Mouse (Mus musculus): ENCODE measurements around the gene Kirrel2. TPM values are rescaled to one million over a fixed set of nuclear protein-coding genes. Genes with fewer than 3 reads are reported as not detected.

Gene Kirrel2
- polyA plus RNA-seq, 1 experiment from 2014 or later, result 0.17 TPM

GRCm38 (mm10) chr7:30474999-30475398 lies 17.5 kb upstream of the Kirrel2 start:
- no peak for ATAC-seq (ENCODE audit: insufficient number of reproducible peaks, insufficient read depth, low FRiP score, low TSS enrichment, low read depth)
- H3K27me3 ChIP-seq, result peaks cover 14% of the 10 kb centered on the region
- no peak overlapping the region for H3K4me3 ChIP-seq
- no peak overlapping the region for H3K27ac ChIP-seq
- no peaks in the 10 kb centered on the region for H3K36me3 ChIP-seq
- H3K9ac ChIP-seq, result no peak overlapping the region
- no peaks in the 10 kb centered on the region for H3K9me3 ChIP-seq
- 77% methylated on average over 4 of the region's 4 CpGs for WGBS
- peaks cover 5% of the 10 kb centered on the region; the same call in 1 of the 2 replicates for H3K4me1 ChIP-seq
- no peak overlapping the region for H3K4me2 ChIP-seq

GRCm38 (mm10) chr7:30472411-30472810 lies 14.9 kb upstream of the Kirrel2 start:
- Histone ChIP-seq H3K4me1 (peaks cover 1% of the 10 kb centered on the region; the same call in 1 of the 2 replicates), H3K27me3 (peaks cover 15% of the 10 kb centered on the region), H3K36me3 (no peaks in the 10 kb centered on the region), H3K27ac (no peak overlapping the region), H3K9ac (no peak overlapping the region), H3K4me3 (no peak overlapping the region), H3K4me2 (no peak overlapping the region), H3K9me3 (no peaks in the 10 kb centered on the region)
- 44% methylated on average over 5 of the region's 5 CpGs for WGBS
- ATAC-seq (ENCODE audit: insufficient number of reproducible peaks, insufficient read depth, low FRiP score, low TSS enrichment, low read depth), result no peak

GRCm38 (mm10) chr7:30464816-30465300 lies 7.4 kb upstream of the Kirrel2 start:
- H3K27ac ChIP-seq, result no peak overlapping the region
- H3K36me3 ChIP-seq, result no peaks in the 10 kb centered on the region
- peaks cover 6% of the 10 kb centered on the region; the same call in 1 of the 2 replicates for H3K4me1 ChIP-seq
- H3K9me3 ChIP-seq, result no peaks in the 10 kb centered on the region
- H3K27me3 ChIP-seq, result peaks cover 90% of the 10 kb centered on the region
- ATAC-seq (ENCODE audit: insufficient number of reproducible peaks, insufficient read depth, low FRiP score, low TSS enrichment, low read depth), result no peak
- no peak overlapping the region for H3K4me2 ChIP-seq
- no peak overlapping the region for H3K4me3 ChIP-seq
- 11% methylated on average over 6 of the region's 6 CpGs for WGBS
- H3K9ac ChIP-seq, result no peak overlapping the region

GRCm38 (mm10) chr7:30463996-30464395 lies 6.5 kb upstream of the Kirrel2 start:
- Histone ChIP-seq H3K9ac (no peak overlapping the region), H3K4me3 (no peak overlapping the region), H3K4me2 (no peak overlapping the region), H3K36me3 (no peaks in the 10 kb centered on the region), H3K27ac (no peak overlapping the region), H3K9me3 (no peaks in the 10 kb centered on the region), H3K27me3 (peaks cover 97% of the 10 kb centered on the region), H3K4me1 (peaks cover 6% of the 10 kb centered on the region; the same call in 1 of the 2 replicates)
- no peak for ATAC-seq (ENCODE audit: insufficient number of reproducible peaks, insufficient read depth, low FRiP score, low TSS enrichment, low read depth)
- 14% methylated on average over 4 of the region's 4 CpGs for WGBS

- H3K9ac ChIP-seq, result no peak overlapping the region
- no peak overlapping the region for H3K4me2 ChIP-seq
- H3K27me3 ChIP-seq, result peaks cover 100% of the 10 kb centered on the region
- no peak overlapping the region for H3K27ac ChIP-seq
- H3K4me1 ChIP-seq, result peaks cover 6% of the 10 kb centered on the region; the same call in 1 of the 2 replicates
- H3K4me3 ChIP-seq, result no peak overlapping the region
- H3K9me3 ChIP-seq, result no peaks in the 10 kb centered on the region
- H3K36me3 ChIP-seq, result no peaks in the 10 kb centered on the region
- ATAC-seq (ENCODE audit: insufficient number of reproducible peaks, insufficient read depth, low FRiP score, low TSS enrichment, low read depth), result no peak
- 25% methylated on average over 6 of the region's 7 CpGs for WGBS
Observed at GRCm38 (mm10) chr7:30463568-30463967, 6.1 kb upstream of the Kirrel2 start.

GRCm38 (mm10) chr7:30459484-30459883 lies 2.0 kb upstream of the Kirrel2 start:
- no peak for ATAC-seq (ENCODE audit: insufficient number of reproducible peaks, insufficient read depth, low FRiP score, low TSS enrichment, low read depth)
- WGBS, result 33% methylated on average over 6 of the region's 6 CpGs

GRCm38 (mm10) chr7:30456911-30457628 lies 420 bp downstream of the Kirrel2 start:
- under 1% methylated on average over 31 of the region's 31 CpGs for WGBS
- Histone ChIP-seq H3K36me3 (no peaks in the 10 kb centered on the region), H3K4me1 (peaks cover 23% of the 10 kb centered on the region), H3K27ac (no peak overlapping the region), H3K27me3 (peaks cover 99% of the 10 kb centered on the region), H3K4me3 (peak overlapping the region; percentile 23; the same call in 1 of the 2 replicates), H3K9ac (peak overlapping the region; percentile 37; the same call in 1 of the 2 replicates), H3K4me2 (peak overlapping the region; percentile 45), H3K9me3 (no peaks in the 10 kb centered on the region)
- no peak for ATAC-seq (ENCODE audit: insufficient number of reproducible peaks, insufficient read depth, low FRiP score, low TSS enrichment, low read depth)

More at GRCm38 (mm10) chr7:30459484-30459883, 2.0 kb upstream of the Kirrel2 start:
- H3K9ac ChIP-seq, result no peak overlapping the region
- peaks cover 19% of the 10 kb centered on the region for H3K4me1 ChIP-seq
- H3K4me3 ChIP-seq, result no peak overlapping the region
- H3K4me2 ChIP-seq, result no peak overlapping the region
- H3K27me3 ChIP-seq, result peaks cover 100% of the 10 kb centered on the region
- H3K36me3 ChIP-seq, result no peaks in the 10 kb centered on the region
- no peaks in the 10 kb centered on the region for H3K9me3 ChIP-seq
- no peak overlapping the region for H3K27ac ChIP-seq

- under 1% methylated on average over 9 of the region's 9 CpGs for WGBS
- H3K9me3 ChIP-seq, result no peaks in the 10 kb centered on the region
- no peak for ATAC-seq (ENCODE audit: insufficient number of reproducible peaks, insufficient read depth, low FRiP score, low TSS enrichment, low read depth)
- H3K4me3 ChIP-seq, result peak overlapping the region; percentile 23; the same call in 1 of the 2 replicates
- H3K36me3 ChIP-seq, result no peaks in the 10 kb centered on the region
- H3K27me3 ChIP-seq, result peaks cover 99% of the 10 kb centered on the region
- H3K4me2 ChIP-seq, result peak overlapping the region; percentile 45
- peaks cover 23% of the 10 kb centered on the region for H3K4me1 ChIP-seq
- H3K27ac ChIP-seq, result no peak overlapping the region
- H3K9ac ChIP-seq, result peak overlapping the region; percentile 37; the same call in 1 of the 2 replicates
Observed at GRCm38 (mm10) chr7:30456487-30456886, 1.0 kb downstream of the Kirrel2 start.

- Histone ChIP-seq H3K9me3 (no peaks in the 10 kb centered on the region), H3K27me3 (peaks cover 97% of the 10 kb centered on the region), H3K27ac (no peak overlapping the region), H3K4me3 (0 out of 2 replicates have a peak overlapping the region, but pooled peaks have one; percentile 16), H3K9ac (no peak overlapping the region), H3K4me2 (no peak overlapping the region), H3K4me1 (peaks cover 23% of the 10 kb centered on the region), H3K36me3 (no peaks in the 10 kb centered on the region)
- ATAC-seq (ENCODE audit: insufficient number of reproducible peaks, insufficient read depth, low FRiP score, low TSS enrichment, low read depth), result no peak
- 6% methylated on average over 6 of the region's 6 CpGs for WGBS
Observed at GRCm38 (mm10) chr7:30454259-30454658, 3.2 kb downstream of the Kirrel2 start.

- Histone ChIP-seq H3K36me3 (no peaks in the 10 kb centered on the region), H3K4me3 (peak overlapping the region; percentile 16; the same call in 1 of the 2 replicates), H3K4me1 (peaks cover 23% of the 10 kb centered on the region), H3K27me3 (peaks cover 92% of the 10 kb centered on the region), H3K9me3 (no peaks in the 10 kb centered on the region), H3K27ac (no peak overlapping the region), H3K4me2 (no peak overlapping the region), H3K9ac (no peak overlapping the region)
- WGBS, result 1% methylated on average over 25 of the region's 25 CpGs
- ATAC-seq (ENCODE audit: insufficient number of reproducible peaks, insufficient read depth, low FRiP score, low TSS enrichment, low read depth), result no peak
Observed at GRCm38 (mm10) chr7:30453766-30454165, 3.7 kb downstream of the Kirrel2 start.

- ATAC-seq (ENCODE audit: insufficient number of reproducible peaks, insufficient read depth, low FRiP score, low TSS enrichment, low read depth), result no peak
- peaks cover 23% of the 10 kb centered on the region for H3K4me1 ChIP-seq
- H3K9me3 ChIP-seq, result no peaks in the 10 kb centered on the region
- no peak overlapping the region for H3K27ac ChIP-seq
- no peak overlapping the region for H3K9ac ChIP-seq
- no peaks in the 10 kb centered on the region for H3K36me3 ChIP-seq
- no peak overlapping the region for H3K4me3 ChIP-seq
- 11% methylated on average over 25 of the region's 25 CpGs for WGBS
- H3K27me3 ChIP-seq, result peaks cover 88% of the 10 kb centered on the region
- no peak overlapping the region for H3K4me2 ChIP-seq
Observed at GRCm38 (mm10) chr7:30453327-30453726, 4.2 kb downstream of the Kirrel2 start.

- H3K4me3 ChIP-seq, result no peak overlapping the region
- ATAC-seq (ENCODE audit: insufficient number of reproducible peaks, insufficient read depth, low FRiP score, low TSS enrichment, low read depth), result no peak
- H3K36me3 ChIP-seq, result no peaks in the 10 kb centered on the region
- peaks cover 10% of the 10 kb centered on the region for H3K4me1 ChIP-seq
- no peak overlapping the region for H3K27ac ChIP-seq
- H3K9ac ChIP-seq, result no peak overlapping the region
- H3K27me3 ChIP-seq, result peaks cover 63% of the 10 kb centered on the region
- H3K9me3 ChIP-seq, result no peaks in the 10 kb centered on the region
- WGBS, result 69% methylated on average over 7 of the region's 7 CpGs
- no peak overlapping the region for H3K4me2 ChIP-seq
Observed at GRCm38 (mm10) chr7:30450241-30450640, 7.2 kb downstream of the Kirrel2 start.

All from embryonic facial prominence, embryonic 13.5 days (tissue).